Mouse (Mus musculus) left cerebral cortex, adult 8-10 months (tissue): ENCODE measurements around the gene Hoxa11. TPM values are rescaled to one million over a fixed set of nuclear protein-coding genes. Genes with fewer than 3 reads are reported as not detected.

Experiments used
- DNase-seq, 2 experiments: peaks; one replicate each; pipeline ENCODE4 v3.0.0; 2022; ENCODE audit warnings: low spot score in 2 of 2
- total RNA-seq, 4 experiments: library from RNA; stranded (reverse); gene quantifications; 2 replicates each; pipeline ENCODE4 v1.2.4; 2022

Hoxa11 gene
- total RNA-seq = not detected

DNA sequence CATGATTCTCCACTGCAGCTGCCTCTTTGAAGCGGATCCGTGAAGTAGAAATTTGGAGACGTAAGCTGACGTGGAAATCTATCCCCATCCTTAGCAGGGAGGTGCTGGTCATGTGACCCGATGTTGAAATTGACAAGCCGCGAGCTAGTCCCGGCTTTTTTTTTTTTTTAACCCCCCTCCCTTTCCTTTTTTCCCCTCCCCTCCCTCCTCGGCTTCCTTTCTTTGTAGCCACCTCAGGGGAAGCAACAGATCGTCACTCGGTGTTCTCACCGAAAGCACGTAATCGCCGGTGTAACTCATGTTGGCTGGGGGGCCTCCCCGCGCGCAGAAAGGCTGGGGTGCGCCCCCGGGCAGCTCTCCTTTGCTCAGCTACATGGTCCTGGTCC lies at the start of gene Hoxa11:
Gene Hoxa11, minus strand, starts transcription at position 54 of the 386 bp plus-strand sequence.
- DNase-seq = no peak

DNA sequence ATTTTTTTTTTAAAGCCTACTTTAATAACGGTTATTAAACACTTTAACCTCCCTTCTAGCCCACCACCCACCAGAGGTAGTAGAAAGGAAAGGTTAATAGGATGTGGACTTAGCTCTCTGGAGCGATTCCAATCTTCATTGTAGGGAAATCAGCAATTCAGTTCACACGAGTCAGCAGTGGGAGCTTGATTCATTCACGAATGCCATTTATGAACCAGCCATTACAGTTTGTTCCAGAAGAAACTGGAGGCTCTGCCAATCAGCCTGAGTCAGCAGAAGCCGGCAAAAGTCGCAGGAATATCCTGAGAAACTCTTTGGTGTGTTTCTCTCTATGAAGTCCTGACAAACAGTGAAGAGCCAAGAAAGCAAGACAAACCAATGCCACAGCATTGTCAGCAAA lies 49.0 kb upstream of the Hoxa11 start:
- no peak for DNase-seq

DNA sequence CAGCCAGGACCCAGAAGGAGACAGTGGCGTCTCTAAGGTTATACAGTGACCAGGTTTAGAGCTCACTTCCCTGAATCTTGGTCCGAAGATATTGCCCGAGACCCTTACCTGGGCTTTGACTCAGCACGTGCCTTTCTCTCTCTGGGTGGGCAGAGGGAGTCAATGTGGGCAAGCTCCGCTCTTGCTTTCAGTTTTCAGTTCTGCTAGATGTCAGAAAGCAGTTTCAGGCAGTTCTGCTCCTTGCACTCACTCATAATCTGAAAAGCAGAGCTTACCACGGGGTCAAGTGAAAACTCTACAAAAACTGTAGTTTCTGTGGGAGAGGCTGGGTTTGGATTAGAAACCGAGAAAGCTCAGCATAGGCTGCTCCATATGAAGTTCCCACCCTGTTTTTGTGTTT lies 46.7 kb upstream of the Hoxa11 start:
- no peak for DNase-seq

DNA sequence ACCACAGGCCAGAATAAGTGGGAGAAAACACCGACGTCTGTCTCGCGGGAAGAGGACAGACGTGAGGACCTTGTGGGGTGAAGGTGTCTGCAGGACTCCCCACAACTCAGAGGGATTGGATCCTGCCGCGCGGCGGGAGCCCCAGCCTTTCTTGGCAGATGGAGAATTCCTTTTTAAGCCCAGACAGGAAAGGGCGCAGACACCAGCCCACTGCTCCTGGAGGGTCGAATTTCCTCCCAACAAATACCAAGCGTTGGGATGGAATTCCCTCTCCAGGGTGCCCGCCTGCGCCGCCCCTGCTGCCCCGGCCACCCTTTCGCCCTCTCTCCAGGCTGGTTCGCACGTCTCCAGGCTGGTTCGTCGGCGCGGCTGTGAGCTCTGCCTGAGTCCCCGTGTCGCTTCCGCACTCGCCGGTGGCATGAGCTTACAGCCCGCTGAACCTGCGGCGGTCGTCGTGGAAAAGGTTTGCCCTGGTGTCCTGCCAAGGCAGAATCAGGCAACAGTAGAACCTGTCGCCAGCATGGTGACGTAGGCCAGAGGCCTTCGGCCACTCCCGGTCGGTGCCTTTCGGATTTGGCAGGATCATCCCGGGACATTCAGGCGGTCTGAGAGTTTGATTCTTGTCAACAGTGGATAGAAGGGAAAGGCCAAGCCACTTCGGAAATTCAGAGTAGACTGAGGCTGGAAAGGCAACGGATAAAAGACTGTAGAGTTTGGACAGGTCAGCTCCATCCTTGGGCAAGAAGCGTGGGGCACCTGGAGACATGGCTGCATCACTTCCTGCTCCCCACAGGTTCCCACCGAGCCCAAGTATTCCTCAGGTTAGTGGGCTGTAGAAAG lies 45.6 kb upstream of the Hoxa11 start:
- DNase-seq = no peak

DNA sequence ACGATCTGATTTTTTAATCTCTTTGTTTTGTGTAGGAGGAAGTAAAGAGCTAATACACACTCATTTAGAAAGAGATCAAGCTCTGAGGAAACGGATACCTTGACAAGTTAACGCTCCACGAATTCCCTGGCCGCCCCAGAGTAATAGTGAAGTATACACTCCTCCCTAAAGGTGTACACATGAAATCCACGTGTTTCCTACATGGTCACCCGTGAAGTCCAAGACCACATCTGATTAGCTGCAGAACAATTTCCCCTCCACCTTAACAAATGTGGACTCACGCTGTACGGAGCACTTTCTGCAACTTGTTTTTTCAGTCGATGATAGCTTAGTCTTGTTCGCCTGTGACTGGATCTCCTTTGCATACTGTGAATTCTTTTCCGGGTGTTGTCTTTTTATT lies 44.6 kb upstream of the Hoxa11 start:
- no peak for DNase-seq

DNA sequence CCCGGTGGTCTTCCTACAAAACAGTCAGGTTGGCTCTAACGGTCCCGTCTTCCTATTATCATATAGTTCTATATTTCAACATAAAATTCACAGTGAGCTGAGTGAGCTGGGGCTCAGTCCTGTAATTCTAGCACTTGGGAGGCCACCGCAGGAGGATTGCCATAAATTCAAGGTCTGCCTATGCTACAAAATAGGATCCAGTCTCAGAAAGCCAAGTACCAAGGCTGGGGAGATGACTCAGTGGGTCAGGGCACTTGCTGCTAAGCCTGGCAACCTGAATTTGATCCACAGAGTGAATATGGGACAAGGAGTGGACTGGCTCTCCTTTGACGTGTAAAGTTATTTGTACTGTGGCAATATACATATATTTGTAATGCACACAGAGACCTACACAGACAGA lies 38.3 kb upstream of the Hoxa11 start:
- DNase-seq = no peak

DNA sequence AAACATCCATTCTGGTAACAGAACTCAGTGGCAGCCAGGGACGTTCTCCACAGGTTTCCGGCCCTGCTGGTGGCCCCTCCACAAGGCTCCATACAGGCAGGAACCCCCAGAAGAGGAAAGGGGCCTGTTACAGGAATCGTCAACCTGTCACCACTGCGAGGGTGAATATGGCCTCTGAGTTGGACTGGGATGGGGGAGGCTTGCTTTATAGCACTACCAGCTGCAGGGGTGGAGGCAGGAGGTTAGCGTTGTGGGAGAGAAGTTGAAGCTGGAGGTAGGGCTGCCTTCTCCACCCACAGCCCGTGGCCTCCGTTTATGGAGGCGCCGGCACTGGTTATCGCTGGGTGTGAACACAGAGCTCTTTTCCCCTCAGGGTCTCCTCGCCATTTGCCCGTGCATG lies 35.5 kb upstream of the Hoxa11 start:
- no peak for DNase-seq

DNA sequence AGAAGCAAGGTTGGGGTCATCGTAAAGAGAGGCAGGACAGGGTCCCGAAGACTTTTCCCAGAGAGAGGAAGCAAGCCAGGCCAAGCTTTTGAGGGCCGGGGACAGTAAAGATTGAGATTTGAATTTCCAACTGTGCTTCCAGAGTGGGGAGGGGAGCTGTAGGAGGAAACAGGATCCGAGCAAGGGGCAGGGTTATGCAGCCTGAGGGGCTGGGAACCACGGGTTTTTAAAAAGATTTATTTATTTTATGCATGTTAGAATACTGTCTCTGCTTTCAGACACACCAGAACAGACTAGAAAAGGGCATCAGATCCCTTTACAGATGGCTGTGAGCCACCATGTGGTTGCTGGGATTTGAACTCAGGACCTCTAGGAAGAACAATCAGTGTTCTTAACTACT lies 31.3 kb upstream of the Hoxa11 start:
- DNase-seq = no peak

DNA sequence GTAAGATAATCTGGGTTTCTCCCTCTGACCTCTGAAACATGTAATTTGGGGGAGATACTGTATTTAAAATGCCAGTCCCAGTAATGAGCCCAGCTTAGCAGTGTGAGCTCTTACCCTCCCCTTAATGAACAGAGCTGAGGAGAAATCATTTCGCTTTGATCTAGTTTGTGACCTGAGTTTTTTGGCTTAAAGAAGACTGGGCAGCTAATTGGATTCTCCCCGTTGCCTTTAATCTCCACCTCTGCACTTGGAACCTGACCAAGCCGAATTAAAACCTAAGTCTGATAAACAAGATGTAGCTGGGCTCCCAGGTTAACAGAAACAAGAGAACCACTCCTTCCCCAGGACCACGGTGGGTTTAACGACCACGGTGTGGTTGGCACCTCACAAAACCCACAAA lies 30.8 kb upstream of the Hoxa11 start:
- DNase-seq = no peak

DNA sequence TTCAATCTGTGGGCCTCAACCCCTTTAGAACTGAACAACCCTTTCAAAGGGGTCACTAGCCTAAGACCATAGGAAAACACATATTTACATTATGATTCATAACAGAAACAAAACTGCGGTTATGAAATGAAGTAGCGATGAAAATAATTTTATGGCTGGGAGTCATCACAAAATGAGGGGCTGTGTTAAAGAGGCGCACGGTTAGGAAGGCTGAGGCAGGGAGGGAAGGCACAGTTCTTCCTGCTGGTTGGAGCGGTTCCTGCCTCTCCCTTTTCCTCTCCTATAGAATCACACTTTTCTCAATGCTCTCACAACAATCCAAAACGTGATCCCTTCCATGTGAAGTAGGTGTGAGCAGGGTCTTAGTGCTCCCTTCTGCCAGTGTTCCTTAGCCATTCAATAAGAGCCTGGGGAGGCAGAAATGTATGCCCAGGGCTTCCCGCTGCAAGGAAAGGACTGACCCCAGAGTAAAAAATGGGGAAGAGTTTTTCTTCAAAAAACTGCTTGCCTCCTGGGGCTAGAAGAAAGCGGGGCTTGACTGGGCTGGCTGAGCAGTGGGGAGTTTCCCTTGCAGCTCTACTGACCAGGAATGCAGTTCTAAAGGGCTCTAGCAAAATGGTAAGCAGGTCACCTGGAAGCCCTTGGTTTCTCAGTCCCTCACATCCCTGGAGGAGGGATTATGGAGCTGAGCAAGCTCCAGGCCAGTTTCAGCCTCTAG lies 30.1 kb upstream of the Hoxa11 start:
- no peak for DNase-seq

DNA sequence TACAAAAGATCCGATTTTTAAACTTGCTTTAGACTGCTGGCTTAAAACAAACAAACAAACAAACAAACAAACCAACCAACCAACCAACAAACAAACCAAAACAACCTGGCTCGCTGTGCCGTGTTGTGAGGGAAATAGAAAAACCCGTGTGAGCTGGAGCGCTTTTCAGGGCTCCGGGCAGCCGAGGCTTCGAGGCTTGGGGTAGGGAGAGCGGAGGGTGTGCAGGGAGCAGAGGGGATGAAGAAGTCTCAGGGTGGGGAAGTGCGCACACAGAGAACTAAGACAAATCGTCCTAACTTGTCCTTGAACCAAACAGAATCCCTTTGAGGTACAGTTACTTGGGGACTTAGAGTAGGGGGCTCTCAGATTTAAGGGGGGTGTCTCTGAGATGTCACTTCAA lies 29.0 kb upstream of the Hoxa11 start:
- DNase-seq = no peak

DNA sequence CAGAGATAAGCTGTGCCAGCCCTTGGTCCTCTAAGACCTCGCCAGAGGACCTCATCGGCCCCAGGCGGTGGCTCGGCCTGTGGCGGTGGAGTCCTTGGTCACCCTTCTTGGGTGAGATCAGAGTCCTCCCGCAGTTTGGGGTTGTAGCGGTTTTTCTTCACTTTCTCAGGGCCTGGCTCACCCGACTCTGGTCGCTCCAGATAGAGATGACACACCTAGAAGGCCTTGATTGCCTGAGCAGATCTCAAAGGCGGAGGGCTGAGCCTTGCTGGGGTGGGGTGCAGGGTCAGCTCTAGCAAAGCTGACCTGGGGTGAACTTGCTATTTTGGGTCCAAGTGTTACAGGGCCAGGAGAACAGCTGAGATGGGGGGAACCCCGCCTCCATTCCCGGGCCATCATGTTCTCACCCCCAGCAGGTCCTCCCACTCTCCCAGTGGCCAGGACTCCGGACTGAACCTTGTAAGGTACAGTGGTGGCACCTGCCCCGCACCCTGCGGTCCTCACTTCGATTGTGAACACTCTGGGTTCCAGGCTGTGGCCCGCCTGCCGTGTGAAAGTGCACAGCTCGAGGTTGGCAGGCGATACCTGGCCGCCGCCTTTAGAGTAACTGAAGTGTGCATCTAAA lies 28.2 kb upstream of the Hoxa11 start:
- DNase-seq = no peak

DNA sequence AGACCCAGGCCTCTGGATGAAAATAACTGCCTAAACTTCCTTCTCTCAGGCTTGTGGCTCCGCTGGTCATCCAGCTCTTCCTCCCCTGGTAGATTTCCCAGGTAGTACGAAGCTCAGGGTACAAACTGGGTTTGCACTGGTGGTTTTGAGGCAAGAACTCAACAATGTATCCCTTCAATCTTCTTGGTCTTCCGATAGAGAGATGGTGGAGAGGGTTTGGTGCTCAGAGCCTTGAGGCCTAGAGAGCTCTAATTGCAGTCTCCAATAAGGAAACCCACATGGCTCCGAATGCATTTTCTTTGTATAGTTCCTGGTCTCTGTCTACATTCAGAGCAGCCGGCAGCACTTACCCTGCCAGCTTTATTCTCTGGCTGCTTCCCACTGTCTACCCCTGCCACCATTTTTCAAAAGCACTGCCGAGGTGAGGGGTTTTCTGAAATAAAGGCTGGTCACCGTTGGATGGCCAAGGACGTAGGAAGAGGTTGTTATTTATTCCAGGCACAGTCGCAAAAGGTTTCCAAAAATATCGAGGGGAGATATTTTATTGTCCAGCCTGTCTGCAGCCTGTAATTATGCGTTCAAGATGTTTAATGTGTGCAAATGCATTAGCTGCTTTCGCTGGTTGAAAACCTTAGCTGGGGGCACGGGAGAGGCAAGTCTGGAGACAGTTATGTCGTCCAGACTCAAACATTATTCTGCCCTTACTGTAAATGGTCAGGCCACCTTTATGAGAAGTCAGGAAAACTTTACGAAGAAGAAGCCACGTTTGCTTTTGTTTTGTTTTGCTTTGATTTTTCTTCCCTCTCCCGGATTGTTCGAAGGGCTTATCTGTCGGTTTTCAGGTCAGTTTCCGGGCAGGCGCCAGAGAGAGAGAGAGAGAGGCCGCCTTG lies 27.4 kb upstream of the Hoxa11 start:
- DNase-seq = no peak

DNA sequence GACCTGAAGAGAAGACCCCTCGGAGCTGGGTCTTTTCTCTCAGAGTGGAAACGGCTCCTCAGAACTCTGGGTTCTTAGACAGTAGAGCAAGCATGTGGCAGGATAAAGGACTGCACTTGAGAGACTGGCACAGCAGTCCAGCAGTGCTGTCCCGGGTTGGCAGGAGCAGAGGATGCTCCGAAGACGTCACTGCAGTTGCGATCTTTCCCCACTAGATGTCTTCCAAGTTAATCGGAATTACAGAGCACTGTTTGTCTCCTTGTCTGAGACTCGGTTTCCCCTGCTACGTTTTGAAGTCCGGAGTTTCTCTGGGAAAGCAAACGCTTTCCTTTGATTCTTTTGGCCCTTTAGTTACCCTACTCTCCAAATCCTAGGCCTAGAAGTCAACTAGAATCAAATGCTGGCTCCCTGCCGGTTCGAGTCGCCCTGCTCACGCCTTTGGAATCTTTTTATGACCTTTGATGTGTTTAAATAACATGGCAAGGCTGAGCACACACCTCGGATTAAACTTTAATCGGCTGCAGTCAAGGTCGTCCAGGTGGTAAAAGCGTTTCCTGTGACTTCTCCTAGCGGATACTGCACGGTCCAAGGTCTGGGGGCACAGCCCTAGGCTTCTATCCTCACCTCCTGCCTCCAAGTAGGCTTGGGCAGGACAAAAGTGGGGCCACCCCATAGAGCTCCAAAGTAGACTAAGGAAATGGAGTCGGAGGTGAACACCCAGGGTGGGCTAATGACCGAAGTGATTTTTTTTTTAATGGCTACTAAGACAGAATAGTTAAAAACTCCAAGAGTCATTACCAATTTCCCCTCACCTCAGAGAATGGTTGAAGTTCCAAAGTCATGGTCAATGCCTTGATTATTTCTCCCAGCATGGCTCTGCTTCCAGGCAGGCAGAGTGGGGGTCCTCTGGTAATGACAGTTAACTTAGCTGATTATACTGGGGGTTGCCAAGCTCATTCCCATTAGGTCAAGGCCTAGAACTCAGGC lies 25.2 kb upstream of the Hoxa11 start:
- peak in 1 of 2 experiments; percentile 18 for DNase-seq

DNA sequence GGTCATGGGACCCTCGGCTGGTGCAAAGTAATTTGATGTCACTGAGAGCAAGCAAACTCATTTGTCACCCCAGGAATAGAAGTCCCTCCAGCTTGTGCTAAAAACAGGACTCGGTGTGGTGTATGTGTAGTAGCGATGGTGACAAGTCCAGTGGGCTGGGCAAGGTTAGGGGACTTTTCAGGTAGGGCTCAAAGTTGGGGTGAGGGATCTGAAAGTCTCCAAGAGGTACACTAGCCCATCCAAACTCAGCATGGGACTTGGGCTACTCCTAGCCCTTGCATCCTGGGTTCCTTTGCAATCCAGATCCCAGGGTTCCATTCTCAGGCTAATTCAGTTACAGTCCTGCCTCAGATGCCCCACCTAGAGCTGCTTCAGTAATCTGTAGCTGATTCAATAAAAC lies 23.1 kb upstream of the Hoxa11 start:
- DNase-seq = no peak

DNA sequence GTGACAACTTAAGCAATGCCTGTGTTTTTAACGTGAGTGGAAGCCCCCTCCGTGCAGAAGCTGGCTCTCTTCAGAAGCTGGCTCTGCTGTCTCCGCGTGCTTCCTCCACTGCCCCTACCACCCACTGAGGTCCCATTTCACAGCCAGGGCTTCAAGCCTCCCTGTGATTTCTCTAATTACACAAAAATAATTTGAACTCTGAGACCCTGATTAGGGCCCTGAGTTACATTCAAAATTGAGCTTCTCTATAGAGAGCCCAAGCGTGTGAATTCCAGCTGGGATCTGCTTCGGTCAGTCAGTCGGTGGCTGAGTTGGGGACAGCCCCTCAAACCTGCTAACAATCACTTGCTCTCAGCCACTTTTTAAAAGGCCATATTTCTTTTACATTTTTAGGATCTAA lies 22.7 kb upstream of the Hoxa11 start:
- no peak for DNase-seq

DNA sequence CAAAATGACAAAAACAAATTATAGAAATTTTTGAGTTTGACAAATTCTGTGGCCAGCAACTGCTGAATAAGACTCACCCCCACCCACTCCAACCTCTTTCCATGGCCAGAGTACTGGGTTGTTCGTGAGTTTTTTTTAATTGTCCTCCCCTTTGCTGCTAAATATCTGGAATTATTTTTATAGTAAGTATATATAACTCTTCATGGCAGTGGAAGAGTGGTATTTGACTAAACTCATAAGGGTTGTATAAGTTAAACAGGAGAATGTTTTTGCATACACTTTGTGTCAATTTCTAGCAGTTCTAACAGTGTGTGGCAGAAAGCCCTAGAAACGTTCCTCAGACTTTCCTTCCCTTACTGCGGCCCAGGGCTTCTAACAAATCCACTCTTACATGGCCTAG lies 22.1 kb upstream of the Hoxa11 start:
- no peak for DNase-seq

DNA sequence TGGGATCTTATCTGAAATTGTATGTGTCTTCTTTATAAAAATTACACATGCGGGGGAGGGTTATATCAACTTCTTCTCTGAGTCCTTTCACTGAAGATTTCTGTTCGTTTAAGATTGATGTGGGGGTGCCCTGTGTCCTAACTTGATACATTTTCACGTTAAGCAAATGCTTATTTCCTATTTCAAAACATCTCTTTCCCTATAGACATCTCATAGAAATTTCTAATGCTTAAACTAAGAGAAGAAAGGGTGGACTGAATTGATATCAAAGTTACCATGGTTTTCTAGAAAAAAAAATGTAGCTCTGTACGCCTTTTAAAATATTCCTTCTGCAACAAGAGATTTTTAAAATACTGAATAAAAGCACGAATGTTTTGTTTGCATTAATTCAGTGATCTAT lies 21.6 kb upstream of the Hoxa11 start:
- DNase-seq = no peak

DNA sequence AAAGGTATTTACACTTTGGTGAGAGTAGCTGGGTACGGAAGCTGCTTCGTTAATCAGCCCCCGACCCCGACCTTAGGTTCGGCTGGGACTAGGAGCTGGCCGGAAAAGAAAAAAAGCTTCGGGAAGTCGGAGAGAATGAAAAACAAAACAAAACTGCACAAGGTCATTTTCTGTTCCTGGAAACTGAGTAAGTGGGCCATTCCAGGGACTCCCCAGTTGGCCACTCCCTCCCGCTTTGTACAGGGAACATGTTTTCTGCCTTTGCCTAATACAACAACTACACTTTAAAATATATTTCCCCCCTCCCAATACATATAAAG lies 21.0 kb upstream of the Hoxa11 start:
- no peak for DNase-seq

DNA sequence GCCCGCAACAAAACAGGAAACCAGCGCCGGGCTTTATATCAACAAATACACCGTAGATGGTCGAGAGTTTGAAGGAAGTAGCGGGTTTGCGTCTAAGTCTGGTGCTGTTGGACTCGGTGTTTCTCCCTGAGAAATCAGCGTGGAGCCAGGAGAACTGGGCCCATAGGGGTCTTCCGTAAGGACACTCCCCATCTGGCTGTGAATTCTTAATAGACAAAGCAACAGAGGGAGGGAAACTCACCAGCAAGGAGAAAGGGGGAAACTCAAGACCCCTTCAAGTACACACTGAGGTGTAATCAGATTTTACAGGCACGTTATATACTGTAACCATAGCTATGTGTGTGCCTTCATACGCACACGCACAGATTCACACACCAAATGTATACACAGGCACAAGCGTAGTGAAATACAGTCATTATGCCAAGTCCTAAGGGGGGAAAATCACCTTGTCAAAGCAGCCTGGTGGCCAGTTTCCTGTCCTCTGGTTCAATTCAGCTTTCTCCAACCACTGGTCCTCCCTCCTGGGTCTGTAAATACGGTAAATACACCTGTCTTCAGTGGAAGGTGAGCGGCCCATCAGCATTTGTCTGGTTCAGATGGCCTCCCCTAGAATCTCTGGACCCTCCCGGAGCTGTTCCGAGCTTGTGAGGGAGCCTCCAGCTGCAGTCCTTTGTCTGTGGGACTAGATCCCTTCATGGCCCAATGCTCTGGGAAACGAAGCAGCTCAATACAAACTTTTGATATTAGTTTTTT lies 20.5 kb upstream of the Hoxa11 start:
- DNase-seq = no peak
